Mouse (Mus musculus): ENCODE results near the gene Rce1. TPM values are rescaled to one million over a fixed set of nuclear protein-coding genes. Genes with fewer than 3 reads are reported as not detected.

Gene Rce1
- 10 to 100 TPM; 35.7 to 39.5 TPM for total RNA-seq (2021)
- long read RNA-seq, experiment 1, transcript Rce1-207 (8 exons, 1,455 nt) = minor isoform, 5 of 56 reads
- long read RNA-seq, experiment 1, transcript Rce1-201 (8 exons, 1,425 nt) = major isoform, 26 of 56 reads
- long read RNA-seq, experiment 1, partial matches to known transcripts = 0 of 56 reads
- long read RNA-seq, experiment 1, other reads (novel, unspliced or antisense) = 24 of 56 reads
- long read RNA-seq, experiment 2, transcript Rce1-201 (8 exons, 1,425 nt) = major isoform, 27 of 58 reads
- long read RNA-seq, experiment 2, partial matches to known transcripts = 2 of 58 reads
- long read RNA-seq, experiment 2, other reads (novel, unspliced or antisense) = 18 of 58 reads

- DNase-seq (ENCODE audit: low spot score in 2 of 2) = peak; percentile 73 to 82
These were observed at the start of gene Rce1 for GRCm38 (mm10) chr19:4625179-4625828. Gene Rce1 (minus strand): TSS chr19:4625641.

GRCm38 (mm10) chr19:4672401-4672800 is 47.0 kb upstream of the Rce1 start:
- no peak for DNase-seq (ENCODE audit: low spot score in 2 of 2)

- no peak for DNase-seq (ENCODE audit: low spot score in 2 of 2)
These were observed 45.3 kb upstream of the Rce1 start for GRCm38 (mm10) chr19:4670776-4671175.

GRCm38 (mm10) chr19:4666815-4667214 is 41.4 kb upstream of the Rce1 start:
- DNase-seq (ENCODE audit: low spot score in 2 of 2) = no peak

GRCm38 (mm10) chr19:4658156-4658555 is 32.7 kb upstream of the Rce1 start:
- no peak for DNase-seq (ENCODE audit: low spot score in 2 of 2)

- no peak for DNase-seq (ENCODE audit: low spot score in 2 of 2)
These were observed 21.6 kb upstream of the Rce1 start for GRCm38 (mm10) chr19:4646917-4647492.

GRCm38 (mm10) chr19:4644271-4644670 is 18.8 kb upstream of the Rce1 start:
- DNase-seq (ENCODE audit: low spot score in 2 of 2) = no peak

- no peak for DNase-seq (ENCODE audit: low spot score in 2 of 2)
These were observed 10.5 kb upstream of the Rce1 start for GRCm38 (mm10) chr19:4635986-4636385.

GRCm38 (mm10) chr19:4628819-4629218 is 3.4 kb upstream of the Rce1 start:
- DNase-seq (ENCODE audit: low spot score in 2 of 2) = no peak

- DNase-seq (ENCODE audit: low spot score in 2 of 2) = no peak
These were observed 541 bp upstream of the Rce1 start for GRCm38 (mm10) chr19:4625829-4626535.

- DNase-seq (ENCODE audit: low spot score in 2 of 2) = no peak
These were observed 849 bp downstream of the Rce1 start for GRCm38 (mm10) chr19:4624406-4625178.

- no peak for DNase-seq (ENCODE audit: low spot score in 2 of 2)
These were observed 1.4 kb downstream of the Rce1 start for GRCm38 (mm10) chr19:4624006-4624405.

- DNase-seq (ENCODE audit: low spot score in 2 of 2) = no peak
These were observed 2.0 kb downstream of the Rce1 start for GRCm38 (mm10) chr19:4623419-4623818.

- DNase-seq (ENCODE audit: low spot score in 2 of 2) = no peak
These were observed 2.7 kb downstream of the Rce1 start for GRCm38 (mm10) chr19:4622780-4623179.

- DNase-seq (ENCODE audit: low spot score in 2 of 2) = no peak
These were observed 4.7 kb downstream of the Rce1 start for GRCm38 (mm10) chr19:4620721-4621120.

- no peak for DNase-seq (ENCODE audit: low spot score in 2 of 2)
These were observed 6.0 kb downstream of the Rce1 start for GRCm38 (mm10) chr19:4619461-4619860.

- no peak for DNase-seq (ENCODE audit: low spot score in 2 of 2)
These were observed 7.3 kb downstream of the Rce1 start for GRCm38 (mm10) chr19:4618183-4618582.

- DNase-seq (ENCODE audit: low spot score in 2 of 2) = no peak
These were observed 8.9 kb downstream of the Rce1 start for GRCm38 (mm10) chr19:4616546-4616945.

- DNase-seq (ENCODE audit: low spot score in 2 of 2) = peak; percentile 48 to 77
These were observed 10.0 kb downstream of the Rce1 start, which contains the start of gene Lrfn4 for GRCm38 (mm10) chr19:4615151-4616093. Gene Lrfn4 (minus strand): TSS chr19:4615667.

All from adrenal gland, postnatal 4 days (tissue).